Mouse (Mus musculus): Measurements from ENCODE around the gene Rab40c. TPM values are rescaled to one million over a fixed set of nuclear protein-coding genes. Genes with fewer than 3 reads are reported as not detected.

Rab40c gene
- total RNA-seq, 4 experiments from 2014 or later, result 33.9 to 65.0 (median 36.3) TPM

GRCm38 (mm10) chr17:25946349-25946748, 26.8 kb upstream of the Rab40c start:
- DNase-seq, result no peak

GRCm38 (mm10) chr17:25945517-25946155, 26.1 kb upstream of the Rab40c start:
- DNase-seq, result peak; percentile 29

- DNase-seq, result no peak
These were observed 25.0 kb upstream of the Rab40c start, which contains the start of the genes Pigq and Nhlrc4 for GRCm38 (mm10) chr17:25944366-25945163. Gene Pigq (minus strand): TSS chr17:25944936. Gene Nhlrc4 (minus strand): TSS chr17:25944961.

GRCm38 (mm10) chr17:25943769-25944168, 24.2 kb upstream of the Rab40c start:
- DNase-seq, result no peak

- no peak for DNase-seq
These were observed 23.7 kb upstream of the Rab40c start for GRCm38 (mm10) chr17:25943221-25943620.

- no peak for DNase-seq
These were observed 23.1 kb upstream of the Rab40c start for GRCm38 (mm10) chr17:25942597-25943151.

GRCm38 (mm10) chr17:25941511-25942241, 22.1 kb upstream of the Rab40c start:
- peak; percentile 45 for DNase-seq

GRCm38 (mm10) chr17:25934526-25934925, 15.0 kb upstream of the Rab40c start:
- DNase-seq, result no peak

- DNase-seq, result no peak
These were observed 5.8 kb upstream of the Rab40c start for GRCm38 (mm10) chr17:25925348-25925747.

- DNase-seq, result no peak
These were observed 2.6 kb upstream of the Rab40c start for GRCm38 (mm10) chr17:25922120-25922519.

GRCm38 (mm10) chr17:25919786-25920642, 487 bp upstream of the Rab40c start:
- peak; percentile 100 for DNase-seq

GRCm38 (mm10) chr17:25918037-25918750, 1.3 kb downstream of the Rab40c start:
- DNase-seq, result no peak

- DNase-seq, result peak; percentile 86
These were observed 2.4 kb downstream of the Rab40c start for GRCm38 (mm10) chr17:25916931-25917647.

GRCm38 (mm10) chr17:25914295-25914694, 5.2 kb downstream of the Rab40c start:
- DNase-seq, result peak; percentile 29

- no peak for DNase-seq
These were observed 5.7 kb downstream of the Rab40c start for GRCm38 (mm10) chr17:25913877-25914275.

- DNase-seq, result peak; percentile 58
These were observed 6.2 kb downstream of the Rab40c start for GRCm38 (mm10) chr17:25913186-25913876.

- DNase-seq, result peak; percentile 79
These were observed 7.7 kb downstream of the Rab40c start for GRCm38 (mm10) chr17:25911816-25912215.

- DNase-seq, result no peak
These were observed 11.9 kb downstream of the Rab40c start for GRCm38 (mm10) chr17:25907640-25908039.

GRCm38 (mm10) chr17:25903061-25903460, 16.5 kb downstream of the Rab40c start:
- DNase-seq, result no peak

GRCm38 (mm10) chr17:25900193-25900592, 19.3 kb downstream of the Rab40c start:
- DNase-seq, result no peak

Data from adrenal gland, adult 8-10 months (tissue).